Mouse (Mus musculus) ES-Bruce4 (cell line): ENCODE results near the gene Sept9.

Experiments
- CTCF ChIP-seq: IDR thresholded peaks from one replicate; pipeline ENCODE4 v1.8.1; 2011; ENCODE audit warnings: low read depth, low read length
- EP300 ChIP-seq: IDR thresholded peaks from 2 replicates; pipeline ENCODE4 v1.6.1; 2011; ENCODE audit warnings: low read depth, low read length; ENCODE audit not compliant: insufficient read depth
- POLR2A ChIP-seq: IDR thresholded peaks from one replicate; pipeline ENCODE4 v1.8.1; 2011; ENCODE audit warnings: low read length; ENCODE audit not compliant: insufficient read depth

DNA sequence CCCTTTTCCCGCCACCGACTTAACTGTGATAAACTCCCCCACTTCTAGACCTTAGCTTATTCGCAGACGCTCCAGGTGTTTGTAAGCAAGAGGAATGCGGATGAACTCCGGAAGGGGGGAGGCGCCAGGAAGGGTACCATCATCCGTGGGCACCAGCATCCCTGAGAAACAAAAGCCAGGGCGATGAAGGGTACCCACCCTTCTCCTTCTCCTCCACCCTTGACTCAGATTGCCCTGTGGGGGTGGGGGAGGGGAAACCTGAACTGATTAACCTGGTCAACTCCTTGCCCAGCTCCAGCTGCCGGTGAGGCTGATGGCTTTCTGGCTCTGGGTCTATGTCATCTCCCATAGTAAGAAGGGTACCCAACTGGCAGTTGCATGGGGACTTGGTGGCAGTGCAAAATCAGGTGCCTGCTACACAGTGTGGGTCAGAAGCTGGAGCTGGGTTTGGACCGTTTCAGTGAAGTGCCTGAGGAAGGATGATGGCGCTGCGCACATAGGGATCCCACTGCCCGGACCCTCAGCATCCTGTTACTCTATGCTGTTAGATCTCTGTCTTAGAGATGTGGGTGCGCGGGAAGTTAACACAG is 209.1 kb downstream of the Sept9 start:
- TF ChIP-seq CTCF (no peak), POLR2A (no peak), EP300 (no peak)
